Mouse (Mus musculus) adrenal gland, postnatal 10 days (tissue): ENCODE data around the gene Crabp2. TPM values are rescaled to one million over a fixed set of nuclear protein-coding genes. Genes with fewer than 3 reads are reported as not detected.
"Not testable (repeated sequence)": the region's sequence is repeated elsewhere in the genome, so short reads cannot be mapped to it uniquely, and the experiment has no call there.

ENCODE experiments used
- DNase-seq: peaks from one replicate; pipeline ENCODE4 v3.0.0; 2021; ENCODE audit warnings: mixed read lengths
- long read RNA-seq, 2 experiments: library from polyadenylated mRNA; stranded (forward); transcript quantifications; one replicate each; pipeline ENCODE4 v2.0.0; 2021
- total RNA-seq, 2 experiments: library from RNA; stranded (reverse); gene quantifications; 2 replicates each; pipeline ENCODE4 v1.2.3; 2021

Gene Crabp2
- total RNA-seq: under 1 TPM; 0.48 to 0.76 TPM
- long read RNA-seq, experiment 1: 0 reads
- long read RNA-seq, experiment 2: 0 reads

- peak; percentile 16 for DNase-seq
These were observed at the start of gene Crabp2 for GRCm38 (mm10) chr3:87948378-87949265. Gene Crabp2, plus strand, starts transcription at chr3:87948666.

- DNase-seq: no peak
These were observed 49.2 kb upstream of the Crabp2 start for GRCm38 (mm10) chr3:87899266-87899665.

GRCm38 (mm10) chr3:87899776-87900175 lies 48.7 kb upstream of the Crabp2 start:
- no peak for DNase-seq

GRCm38 (mm10) chr3:87901036-87901624 lies 47.3 kb upstream of the Crabp2 start:
- no peak for DNase-seq

GRCm38 (mm10) chr3:87901959-87902358 lies 46.5 kb upstream of the Crabp2 start:
- not testable (repeated sequence) for DNase-seq

GRCm38 (mm10) chr3:87903821-87904220 lies 44.6 kb upstream of the Crabp2 start:
- no peak for DNase-seq

- peak; percentile 95 for DNase-seq
These were observed 42.5 kb upstream of the Crabp2 start, which contains the start of gene Hdgf for GRCm38 (mm10) chr3:87905880-87906485. Gene Hdgf, plus strand, starts transcription at chr3:87906321.

- DNase-seq: peak; percentile 75
These were observed 41.9 kb upstream of the Crabp2 start for GRCm38 (mm10) chr3:87906601-87906980.

GRCm38 (mm10) chr3:87906981-87907857 lies 41.2 kb upstream of the Crabp2 start:
- peak; percentile 54 for DNase-seq

- DNase-seq: no peak
These were observed 40.6 kb upstream of the Crabp2 start for GRCm38 (mm10) chr3:87907906-87908305.

- no peak for DNase-seq
These were observed 39.1 kb upstream of the Crabp2 start for GRCm38 (mm10) chr3:87909381-87909780.

- DNase-seq: peak; percentile 39
These were observed 38.6 kb upstream of the Crabp2 start for GRCm38 (mm10) chr3:87909874-87910273.

GRCm38 (mm10) chr3:87910573-87911141 lies 37.8 kb upstream of the Crabp2 start:
- DNase-seq: peak; percentile 86

- DNase-seq: no peak
These were observed 35.0 kb upstream of the Crabp2 start for GRCm38 (mm10) chr3:87913491-87913890.

- no peak for DNase-seq
These were observed 34.6 kb upstream of the Crabp2 start for GRCm38 (mm10) chr3:87913891-87914290.

- DNase-seq: no peak
These were observed 31.5 kb upstream of the Crabp2 start for GRCm38 (mm10) chr3:87916990-87917389.

GRCm38 (mm10) chr3:87918551-87918950 lies 29.9 kb upstream of the Crabp2 start:
- DNase-seq: no peak

GRCm38 (mm10) chr3:87919336-87920108 lies 28.9 kb upstream of the Crabp2 start, which contains the start of gene Mrpl24:
Gene Mrpl24, plus strand, starts transcription at chr3:87919506.
- peak; percentile 80 for DNase-seq

- no peak for DNase-seq
These were observed 28.1 kb upstream of the Crabp2 start for GRCm38 (mm10) chr3:87920270-87920943.

GRCm38 (mm10) chr3:87924996-87925395 lies 23.5 kb upstream of the Crabp2 start:
- DNase-seq: peak; percentile 52
